Mouse (Mus musculus): Measurements from ENCODE around the gene Ugt3a2. TPM values are rescaled to one million over a fixed set of nuclear protein-coding genes. Genes with fewer than 3 reads are reported as not detected.

The Ugt3a2 gene
- total RNA-seq (2021): under 1 TPM; 0.16 to 0.20 TPM
- long read RNA-seq, experiment 1, partial matches to known transcripts: 0 of 1 reads
- long read RNA-seq, experiment 1, other reads (novel, unspliced or antisense): 0 of 1 reads
- long read RNA-seq, experiment 2: 0 reads

DNA sequence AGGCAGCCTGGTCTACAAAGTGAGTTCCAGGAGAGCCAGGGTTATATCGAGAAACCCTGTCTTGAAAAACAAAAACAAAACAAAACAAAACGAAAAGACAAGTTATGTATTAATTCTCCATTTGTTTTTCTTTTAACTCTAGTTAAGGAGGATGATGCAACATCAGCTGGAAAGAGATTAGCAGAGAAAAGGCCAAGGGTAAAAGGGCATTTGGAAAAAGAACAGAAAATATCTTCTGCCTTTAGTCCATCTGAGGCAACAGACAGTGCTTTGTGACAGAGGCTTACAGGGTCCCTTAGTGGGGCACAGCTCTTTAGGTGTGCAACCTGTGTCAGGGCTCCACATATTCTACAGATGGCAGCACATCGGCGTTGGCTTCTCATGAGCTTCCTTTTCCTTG is at the start of gene Ugt3a2:
Ugt3a2 (plus strand) TSS at position 210 of the 400 bp plus-strand sequence.
- no peak for DNase-seq (ENCODE audit: low spot score in 2 of 2)

DNA sequence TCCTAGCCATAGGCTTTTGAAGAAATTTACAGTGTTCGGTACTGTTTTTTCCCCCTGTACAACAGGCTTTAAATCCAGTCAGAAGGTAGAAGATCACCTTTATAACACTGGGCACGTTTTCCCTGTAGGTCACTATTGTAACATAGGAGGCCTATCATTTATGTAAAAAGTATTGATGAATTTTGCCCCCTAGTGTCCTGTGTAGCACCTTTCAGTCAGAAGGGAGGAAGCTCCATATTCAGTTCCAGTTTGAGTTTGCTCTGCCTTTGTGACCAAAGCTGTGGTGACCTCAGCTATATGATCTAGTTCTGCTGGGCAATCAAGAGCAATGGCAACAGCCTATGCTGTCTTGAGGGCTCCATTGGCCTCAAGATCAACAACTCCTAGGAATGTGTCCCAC is 45.7 kb upstream of the Ugt3a2 start:
- no peak for DNase-seq (ENCODE audit: low spot score in 2 of 2)

DNA sequence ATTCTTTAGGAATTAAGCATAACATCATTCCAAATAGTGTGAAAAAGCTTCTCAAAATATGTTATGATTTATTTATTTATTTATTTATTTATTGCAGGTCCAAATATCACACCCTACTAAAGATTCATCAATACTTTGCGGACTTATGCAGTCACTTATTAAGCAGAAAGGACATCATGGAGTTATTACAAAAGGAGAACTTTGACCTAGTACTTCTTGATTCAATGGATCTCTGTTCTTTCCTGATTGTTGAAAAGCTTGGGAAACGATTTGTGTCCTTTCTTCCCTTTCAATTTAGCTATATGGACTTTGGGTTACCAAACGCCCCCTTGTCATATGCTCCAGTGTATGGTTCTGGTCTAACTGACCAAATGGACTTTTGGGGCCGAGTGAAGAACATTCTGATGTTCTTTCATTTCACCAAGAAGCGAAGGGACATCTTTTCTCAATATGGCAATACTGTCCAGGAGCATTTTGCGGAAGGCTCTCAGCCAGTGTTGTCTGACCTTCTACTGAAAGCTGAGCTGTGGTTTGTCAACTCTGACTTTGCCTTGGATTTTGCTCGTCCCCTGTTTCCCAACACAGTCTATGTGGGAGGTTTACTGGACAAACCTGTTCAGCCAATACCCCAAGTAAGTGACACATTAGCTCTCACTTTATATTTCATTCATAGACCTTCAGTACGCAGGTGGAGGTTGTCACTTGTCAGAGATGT is 29.2 kb upstream of the Ugt3a2 start:
- no peak for DNase-seq (ENCODE audit: low spot score in 2 of 2)

DNA sequence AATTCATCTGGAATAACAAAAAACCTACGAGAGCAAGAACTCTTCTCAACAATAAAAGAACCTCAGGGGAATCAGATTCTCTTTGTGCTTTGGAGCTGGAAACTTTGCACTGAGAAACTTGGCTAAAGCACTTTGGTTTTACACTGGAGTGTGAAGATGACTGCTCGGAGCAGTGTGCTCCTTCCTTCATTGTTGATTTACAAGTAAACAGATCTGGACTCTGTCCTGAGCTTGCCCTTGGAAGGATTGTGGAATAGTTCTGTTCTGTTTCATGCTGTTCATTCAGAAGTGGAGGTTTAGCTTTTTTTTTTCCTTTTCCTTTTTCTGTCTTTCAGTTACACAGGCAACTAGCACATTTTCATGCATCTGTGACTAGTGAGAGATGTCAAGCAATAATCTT is 754 bp upstream of the Ugt3a2 start:
- DNase-seq (ENCODE audit: low spot score in 2 of 2): no peak

DNA sequence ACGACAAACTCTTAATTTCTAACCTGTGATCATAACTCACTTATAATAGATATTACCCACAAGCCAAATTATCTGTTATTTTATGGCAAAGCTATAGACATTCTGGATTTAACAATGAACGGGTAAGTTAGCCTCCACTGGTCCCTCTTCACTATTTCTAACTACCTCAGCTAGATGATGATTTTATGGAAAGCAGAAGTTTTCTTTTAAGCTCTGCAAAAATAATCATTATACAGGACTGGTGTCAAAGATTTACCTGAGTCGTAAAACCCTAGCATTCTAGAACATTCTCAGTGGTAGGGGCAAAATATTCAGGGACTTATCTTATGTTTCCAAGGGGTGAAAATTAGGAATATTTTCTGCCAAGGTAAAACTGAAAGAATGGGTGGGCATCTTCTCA is 1.3 kb downstream of the Ugt3a2 start:
- DNase-seq (ENCODE audit: low spot score in 2 of 2): no peak

DNA sequence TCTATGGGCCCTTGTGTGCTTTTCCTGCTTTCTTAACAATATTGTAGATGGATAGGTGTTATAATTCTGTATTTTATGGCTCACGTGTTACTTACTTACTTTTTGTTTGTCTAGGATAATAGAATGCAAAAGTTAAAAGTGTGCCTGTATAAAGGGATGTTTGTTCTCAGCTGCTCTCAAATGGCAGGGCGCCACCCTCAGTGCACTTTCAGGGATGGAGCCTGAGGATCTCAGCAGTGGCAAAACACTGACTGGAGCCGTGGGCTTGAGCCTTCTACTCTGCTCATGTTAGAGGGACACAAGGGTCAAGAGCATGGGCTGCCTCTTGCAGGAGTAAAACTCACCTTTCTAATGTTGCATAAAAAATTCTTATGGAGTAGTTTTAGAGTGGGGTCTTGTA is 1.7 kb downstream of the Ugt3a2 start:
- no peak for DNase-seq (ENCODE audit: low spot score in 2 of 2)

DNA sequence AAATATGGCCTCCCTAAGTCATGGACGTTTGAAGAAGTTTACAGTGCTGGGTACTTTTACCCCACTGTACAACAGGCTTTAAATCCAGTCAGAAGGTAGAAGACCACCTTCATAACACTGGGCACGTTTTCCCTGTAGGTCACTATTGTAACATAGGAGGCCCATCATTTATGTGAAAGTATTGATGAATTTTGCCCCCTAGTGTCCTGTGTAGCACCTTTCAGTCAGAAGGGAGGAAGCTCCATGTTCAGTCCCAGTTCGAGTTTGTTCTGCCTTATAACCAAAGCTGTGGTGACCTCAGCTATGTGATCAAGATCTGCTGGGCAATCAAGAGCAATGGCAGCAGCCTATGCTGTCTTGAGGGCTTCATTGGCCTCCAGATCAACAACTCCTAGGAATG is 13.4 kb downstream of the Ugt3a2 start:
- DNase-seq (ENCODE audit: low spot score in 2 of 2): no peak

DNA sequence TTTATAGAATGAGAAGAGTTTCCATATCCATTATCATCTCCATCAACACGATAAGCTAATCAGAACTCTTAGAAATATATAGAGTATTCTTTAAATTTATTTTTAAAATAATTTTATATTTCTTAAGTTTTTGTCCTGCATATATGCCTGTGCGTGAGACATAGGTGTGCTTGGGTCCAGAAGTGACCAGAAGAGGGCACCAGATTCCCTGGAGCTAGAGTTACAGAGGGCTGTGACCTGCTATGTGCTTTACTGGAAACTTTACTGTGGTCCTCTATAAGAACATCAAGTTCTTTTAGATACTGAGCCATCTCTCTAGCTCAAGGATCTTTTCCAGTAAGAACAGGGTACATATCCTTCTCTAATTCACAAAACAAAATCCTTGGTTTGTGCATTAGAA is 27.5 kb downstream of the Ugt3a2 start:
- no peak for DNase-seq (ENCODE audit: low spot score in 2 of 2)

DNA sequence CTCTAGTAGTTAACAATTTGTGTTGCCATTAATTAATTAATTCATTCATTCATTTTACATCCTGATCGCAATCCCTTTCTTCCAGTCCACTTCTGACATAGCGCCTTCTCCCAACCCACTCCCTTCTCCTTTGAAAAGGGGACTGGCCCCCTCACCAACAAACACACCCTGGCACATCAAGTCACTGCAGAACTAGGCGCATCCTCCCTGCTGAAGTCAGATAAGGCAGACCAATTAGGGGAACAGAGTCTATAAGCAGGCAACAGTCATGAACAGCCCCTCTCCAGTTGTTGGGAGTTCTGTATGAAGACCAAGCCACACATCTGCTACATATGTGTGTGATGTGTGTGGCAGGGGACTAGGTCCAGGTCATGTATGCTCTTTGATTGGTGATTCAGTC is 33.4 kb downstream of the Ugt3a2 start:
- no peak for DNase-seq (ENCODE audit: low spot score in 2 of 2)

DNA sequence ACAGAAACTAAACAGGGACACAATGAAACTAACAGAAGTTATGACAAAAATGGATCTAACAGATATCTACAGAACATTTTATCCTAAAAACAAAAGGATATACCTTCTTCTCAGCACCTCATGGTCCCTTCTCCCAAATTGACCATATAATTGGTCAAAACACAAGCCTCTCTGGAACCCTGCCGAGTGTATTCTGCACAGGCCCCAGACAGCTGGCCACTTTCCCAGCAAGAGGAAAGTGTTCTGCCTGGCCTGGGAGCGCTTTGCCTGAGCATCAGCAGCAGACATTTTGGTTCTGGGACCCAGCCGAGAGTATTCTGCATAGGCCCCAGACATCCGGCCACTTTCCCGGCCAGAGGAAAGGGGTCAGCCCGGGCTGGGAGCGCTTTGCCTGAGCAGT is 40.9 kb downstream of the Ugt3a2 start:
- no peak for DNase-seq (ENCODE audit: low spot score in 2 of 2)

DNA sequence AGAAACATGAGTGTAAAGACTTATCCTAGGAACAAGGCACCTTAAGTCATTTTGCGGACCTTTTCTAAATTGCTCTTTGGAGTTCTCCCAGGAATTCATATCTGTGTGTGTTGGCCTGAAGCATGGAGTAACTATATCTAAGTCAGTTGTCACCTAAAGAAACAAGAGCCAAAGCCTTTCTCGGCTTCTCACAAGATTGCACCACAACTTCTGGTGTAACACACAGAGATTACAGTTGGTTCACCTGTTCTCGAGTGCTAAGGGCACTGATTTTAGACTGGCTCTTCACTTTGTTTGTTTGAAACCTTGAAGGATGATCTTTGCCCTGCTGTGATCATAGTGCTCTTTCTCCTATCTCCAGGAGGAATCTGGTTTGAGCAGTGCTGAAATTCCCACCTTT is 74.1 kb downstream of the Ugt3a2 start:
- DNase-seq (ENCODE audit: low spot score in 2 of 2): no peak

Other genes starting within 250 kb of the Ugt3a2 start
- gene Lmbrd2, start 195.0 kb upstream of the Ugt3a2 start, total RNA-seq (2021): 10 to 100 TPM; 27.2 to 29.1 TPM
- 1 to 10 TPM; 2.8 to 2.9 TPM for gene Skp2, start 180.1 kb upstream of the Ugt3a2 start, total RNA-seq (2021)
- not detected for gene Ugt3a1, start 58.7 kb upstream of the Ugt3a2 start, total RNA-seq (2021)
- not detected for gene Capsl, start 100.5 kb downstream of the Ugt3a2 start, total RNA-seq (2021)
- 1 to 10 TPM in 1 of 2 experiments, under 1 TPM in 1; 0.60 to 1.4 TPM for gene Il7r, start 194.6 kb downstream of the Ugt3a2 start, total RNA-seq (2021)

Data from adrenal gland, adult 18-20 months (tissue).